Mouse (Mus musculus): Measurements from ENCODE around the gene Flt3. TPM values are rescaled to one million over a fixed set of nuclear protein-coding genes. Genes with fewer than 3 reads are reported as not detected.

The Flt3 gene
- polyA plus RNA-seq, 2 experiments: 0.21 to 0.28 TPM

- no peak for ATAC-seq (ENCODE audit: low FRiP score, low read depth)
- Histone ChIP-seq H3K4me2 (replicated peaks; ENCODE audit: low read depth, low read length, severe bottlenecking) (no peak overlapping the region), H3K9me3 (ENCODE audit: control insufficient read depth, low read length) (no peaks in the 10 kb centered on the region), H3K36me3 (ENCODE audit: control insufficient read depth, insufficient read depth, low read length) (no peaks in the 10 kb centered on the region), H3K27me3 (ENCODE audit: control insufficient read depth, insufficient read depth, low read length) (no peaks in the 10 kb centered on the region), H3K4me1 (ENCODE audit: control insufficient read depth, insufficient read depth, low read length) (no peaks in the 10 kb centered on the region; the same call in 1 of the 2 replicates), H3K9ac (ENCODE audit: low read depth, low read length, severe bottlenecking) (no peak overlapping the region), H3K27ac (replicated peaks; ENCODE audit: low read depth, low read length) (no peak overlapping the region), H3K4me3 (replicated peaks; ENCODE audit: low read length) (no peak overlapping the region)
- WGBS: 86% methylated on average over 10 of the region's 10 CpGs
- DNase-seq (ENCODE audit: low spot score): no peak
- no peak for TF ChIP-seq POLR2A (IDR thresholded peaks at IDR 0.05; ENCODE audit: borderline replicate concordance, extremely low read depth, insufficient read depth, insufficient read length)
Observed at GRCm38 (mm10) chr5:147343904-147344303, 56.4 kb downstream of the Flt3 start.

DNA sequence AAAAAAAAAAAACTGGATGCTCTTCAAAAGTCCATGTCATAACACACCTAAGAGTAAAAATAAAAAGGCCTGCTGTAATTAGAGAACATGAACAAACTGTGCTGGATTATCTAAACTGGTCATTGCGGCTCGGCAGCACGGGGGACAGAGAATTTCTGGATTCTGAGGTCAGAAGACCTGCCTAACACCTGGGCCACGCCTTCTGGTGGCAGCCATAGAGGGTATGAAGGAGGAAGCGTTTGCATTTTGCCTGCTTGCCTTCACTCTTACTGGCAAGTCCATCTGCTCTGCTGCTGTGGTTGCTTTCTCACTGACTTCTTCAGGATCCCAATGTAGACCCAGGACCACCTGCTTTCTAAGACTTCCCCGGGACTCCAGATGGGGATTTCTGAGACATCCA, 57.4 kb downstream of the Flt3 start:
- no peak for DNase-seq (ENCODE audit: low spot score)
- no peak overlapping the region for H3K4me2 ChIP-seq (replicated peaks; ENCODE audit: low read depth, low read length, severe bottlenecking)
- H3K27me3 ChIP-seq (ENCODE audit: control insufficient read depth, insufficient read depth, low read length): no peaks in the 10 kb centered on the region
- no peak overlapping the region for H3K4me3 ChIP-seq (replicated peaks; ENCODE audit: low read length)
- no peak for ATAC-seq (ENCODE audit: low FRiP score, low read depth)
- no peaks in the 10 kb centered on the region; the same call in 1 of the 2 replicates for H3K4me1 ChIP-seq (ENCODE audit: control insufficient read depth, insufficient read depth, low read length)
- no peak overlapping the region for H3K9ac ChIP-seq (ENCODE audit: low read depth, low read length, severe bottlenecking)
- no peak for TF ChIP-seq POLR2A (IDR thresholded peaks at IDR 0.05; ENCODE audit: borderline replicate concordance, extremely low read depth, insufficient read depth, insufficient read length)
- no peaks in the 10 kb centered on the region for H3K9me3 ChIP-seq (ENCODE audit: control insufficient read depth, low read length)
- H3K27ac ChIP-seq (replicated peaks; ENCODE audit: low read depth, low read length): no peak overlapping the region
- 91% methylated on average over 6 of the region's 6 CpGs for WGBS
- no peaks in the 10 kb centered on the region for H3K36me3 ChIP-seq (ENCODE audit: control insufficient read depth, insufficient read depth, low read length)

- DNase-seq (ENCODE audit: low spot score) (peak; percentile 18), ATAC-seq (ENCODE audit: low FRiP score, low read depth) (no peak)
- Histone ChIP-seq H3K4me1 (ENCODE audit: control insufficient read depth, insufficient read depth, low read length) (no peaks in the 10 kb centered on the region; the same call in 1 of the 2 replicates), H3K9me3 (ENCODE audit: control insufficient read depth, low read length) (no peaks in the 10 kb centered on the region), H3K36me3 (ENCODE audit: control insufficient read depth, insufficient read depth, low read length) (no peaks in the 10 kb centered on the region), H3K27ac (replicated peaks; ENCODE audit: low read depth, low read length) (no peak overlapping the region), H3K4me2 (replicated peaks; ENCODE audit: low read depth, low read length, severe bottlenecking) (no peak overlapping the region), H3K27me3 (ENCODE audit: control insufficient read depth, insufficient read depth, low read length) (no peaks in the 10 kb centered on the region), H3K9ac (ENCODE audit: low read depth, low read length, severe bottlenecking) (no peak overlapping the region), H3K4me3 (replicated peaks; ENCODE audit: low read length) (no peak overlapping the region)
- WGBS: 30% methylated on average over 13 of the region's 13 CpGs
- TF ChIP-seq POLR2A (IDR thresholded peaks at IDR 0.05; ENCODE audit: borderline replicate concordance, extremely low read depth, insufficient read depth, insufficient read length): no peak
Observed at GRCm38 (mm10) chr5:147340741-147341414, 59.4 kb downstream of the Flt3 start.

GRCm38 (mm10) chr5:147339560-147339959, 60.7 kb downstream of the Flt3 start:
- no peaks in the 10 kb centered on the region for H3K36me3 ChIP-seq (ENCODE audit: control insufficient read depth, insufficient read depth, low read length)
- H3K4me3 ChIP-seq (replicated peaks; ENCODE audit: low read length): no peak overlapping the region
- TF ChIP-seq POLR2A (IDR thresholded peaks at IDR 0.05; ENCODE audit: borderline replicate concordance, extremely low read depth, insufficient read depth, insufficient read length): no peak
- no peak overlapping the region for H3K9ac ChIP-seq (ENCODE audit: low read depth, low read length, severe bottlenecking)
- H3K9me3 ChIP-seq (ENCODE audit: control insufficient read depth, low read length): no peaks in the 10 kb centered on the region
- ATAC-seq (ENCODE audit: low FRiP score, low read depth) (no peak), DNase-seq (ENCODE audit: low spot score) (no peak)
- 83% methylated on average over 11 of the region's 11 CpGs for WGBS
- no peaks in the 10 kb centered on the region; the same call in 1 of the 2 replicates for H3K4me1 ChIP-seq (ENCODE audit: control insufficient read depth, insufficient read depth, low read length)
- no peak overlapping the region for H3K27ac ChIP-seq (replicated peaks; ENCODE audit: low read depth, low read length)
- no peak overlapping the region for H3K4me2 ChIP-seq (replicated peaks; ENCODE audit: low read depth, low read length, severe bottlenecking)
- no peaks in the 10 kb centered on the region for H3K27me3 ChIP-seq (ENCODE audit: control insufficient read depth, insufficient read depth, low read length)

DNA sequence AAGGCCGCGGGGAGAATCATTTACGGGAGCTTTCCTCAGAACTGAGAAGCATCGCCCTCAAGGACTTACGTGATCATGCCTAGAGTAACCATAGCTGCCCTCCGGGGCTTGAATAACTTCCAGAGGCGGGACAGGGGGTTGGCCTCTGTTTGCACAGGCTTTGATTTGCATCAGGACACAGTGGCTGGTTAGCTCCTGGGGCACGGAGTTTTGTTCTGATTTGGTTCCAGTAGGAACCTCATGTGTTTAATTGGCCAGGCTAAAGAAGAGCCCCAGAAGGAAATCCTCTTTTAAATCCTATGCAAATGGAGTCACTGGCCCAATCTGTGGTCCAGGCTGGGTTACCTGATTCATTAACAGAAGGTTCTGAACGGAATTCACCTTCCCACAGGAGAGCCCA, 61.3 kb downstream of the Flt3 start:
- ATAC-seq (ENCODE audit: low FRiP score, low read depth) (no peak), DNase-seq (ENCODE audit: low spot score) (no peak)
- H3K9ac ChIP-seq (ENCODE audit: low read depth, low read length, severe bottlenecking): no peak overlapping the region
- no peaks in the 10 kb centered on the region for H3K36me3 ChIP-seq (ENCODE audit: control insufficient read depth, insufficient read depth, low read length)
- H3K9me3 ChIP-seq (ENCODE audit: control insufficient read depth, low read length): no peaks in the 10 kb centered on the region
- no peak overlapping the region for H3K4me3 ChIP-seq (replicated peaks; ENCODE audit: low read length)
- no peak for TF ChIP-seq POLR2A (IDR thresholded peaks at IDR 0.05; ENCODE audit: borderline replicate concordance, extremely low read depth, insufficient read depth, insufficient read length)
- no peaks in the 10 kb centered on the region; the same call in 1 of the 2 replicates for H3K4me1 ChIP-seq (ENCODE audit: control insufficient read depth, insufficient read depth, low read length)
- no peaks in the 10 kb centered on the region for H3K27me3 ChIP-seq (ENCODE audit: control insufficient read depth, insufficient read depth, low read length)
- no peak overlapping the region for H3K27ac ChIP-seq (replicated peaks; ENCODE audit: low read depth, low read length)
- H3K4me2 ChIP-seq (replicated peaks; ENCODE audit: low read depth, low read length, severe bottlenecking): no peak overlapping the region
- WGBS: 71% methylated on average over 9 of the region's 9 CpGs

All from limb, embryonic 14.5 days (tissue).